Mouse (Mus musculus): Measurements from ENCODE around the gene Gm16181. TPM values are rescaled to one million over a fixed set of nuclear protein-coding genes. Genes with fewer than 3 reads are reported as not detected.

Gene Gm16181
- polyA plus RNA-seq, 1 experiment from 2014 or later = 0.23 TPM

DNA sequence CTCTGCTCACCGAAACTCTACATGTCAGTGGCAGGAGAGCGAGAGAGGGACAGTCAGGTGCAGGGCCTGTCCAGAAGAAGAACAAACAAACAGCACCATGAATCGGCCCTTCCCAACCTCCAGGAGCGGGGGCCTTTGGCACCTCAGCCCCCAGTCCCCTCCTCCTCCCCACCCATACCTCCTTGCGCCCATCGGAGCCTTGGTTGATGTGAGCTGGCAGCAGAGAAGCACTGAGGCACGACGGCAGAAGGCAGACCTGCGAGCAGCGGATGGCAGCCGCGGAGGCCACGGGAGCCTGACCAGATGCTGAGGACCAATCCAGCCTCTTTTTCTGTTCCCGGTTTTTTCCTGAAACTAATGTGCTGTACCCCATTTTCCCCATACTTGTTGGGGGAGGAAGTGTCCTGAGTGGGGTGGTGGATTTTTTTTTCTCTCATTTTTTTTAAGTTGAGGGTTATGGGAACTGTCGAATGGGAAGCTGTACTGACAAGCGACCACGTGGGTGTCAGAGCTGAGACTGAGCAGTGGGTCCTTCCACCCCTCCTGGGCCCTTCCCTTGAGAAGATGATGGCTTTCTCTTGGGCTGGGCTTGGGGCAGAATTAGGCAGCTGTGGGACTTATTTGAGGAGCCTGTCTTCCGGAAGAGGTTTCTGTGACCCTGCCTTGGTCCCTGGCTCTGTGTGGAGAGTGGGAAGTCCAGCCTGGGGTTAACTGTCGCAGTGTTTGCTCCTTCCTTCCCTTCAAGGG lies 29.0 kb downstream of the Gm16181 start:
- no peak for ATAC-seq
- Histone ChIP-seq H3K27me3 (replicated peaks; ENCODE audit: control insufficient read depth, insufficient read depth, low read length) (no peaks in the 10 kb centered on the region), H3K9ac (ENCODE audit: low read depth, low read length) (no peak overlapping the region), H3K9me3 (ENCODE audit: control insufficient read depth) (no peaks in the 10 kb centered on the region), H3K27ac (ENCODE audit: low read depth, low read length) (0 out of 2 replicates have a peak overlapping the region, but pooled peaks have one; percentile 28), H3K4me2 (replicated peaks; ENCODE audit: low read depth) (no peak overlapping the region), H3K4me3 (ENCODE audit: low read depth, low read length) (no peak overlapping the region), H3K4me1 (replicated peaks; ENCODE audit: control insufficient read depth, insufficient read depth, low read length) (no peaks in the 10 kb centered on the region), H3K36me3 (ENCODE audit: control insufficient read depth, insufficient read depth) (peaks cover 87% of the 10 kb centered on the region)
- 86% methylated on average over 19 of the region's 19 CpGs for WGBS
- TF ChIP-seq CTCF (IDR thresholded peaks at IDR 0.05; ENCODE audit: low read depth) = no peak

DNA sequence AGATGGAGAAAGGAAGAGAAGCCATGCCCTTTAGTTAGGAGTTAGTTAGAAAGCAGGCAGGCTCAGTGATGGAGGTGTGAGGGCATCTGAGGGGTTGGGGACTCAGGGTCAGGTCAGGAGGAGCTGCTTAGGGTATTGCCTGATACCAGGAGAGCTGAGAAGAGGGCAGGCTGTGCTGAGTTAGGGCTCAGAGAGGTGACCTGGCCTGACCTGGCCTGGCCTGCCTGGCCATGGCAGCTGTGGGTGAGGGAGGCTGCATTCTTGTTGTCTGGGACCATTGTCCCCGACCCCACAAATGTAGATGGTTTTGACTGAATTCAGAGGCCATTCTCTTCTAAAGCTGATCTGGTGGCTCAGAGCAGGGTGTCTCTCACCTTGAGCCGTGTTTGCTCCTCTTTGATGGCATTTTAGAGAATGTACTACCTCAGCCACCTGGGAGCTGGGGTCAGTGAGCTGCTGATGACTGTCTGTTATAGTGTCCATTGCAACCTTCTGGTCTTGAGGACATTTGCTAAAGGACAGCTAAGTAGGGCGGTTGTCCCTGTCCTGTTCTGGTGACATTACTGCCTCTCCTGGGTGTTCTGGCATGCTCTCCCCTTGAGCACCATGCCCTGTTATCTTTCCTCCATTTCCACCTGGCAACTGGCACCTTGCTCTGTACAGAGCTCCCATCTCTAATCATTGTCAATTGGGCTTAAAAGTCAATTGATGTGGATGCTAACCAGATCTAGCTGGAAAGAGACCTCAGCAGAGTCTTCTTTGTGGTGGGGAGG lies 29.9 kb downstream of the Gm16181 start:
- H3K36me3 ChIP-seq (ENCODE audit: control insufficient read depth, insufficient read depth) = peaks cover 83% of the 10 kb centered on the region
- H3K9me3 ChIP-seq (ENCODE audit: control insufficient read depth) = no peaks in the 10 kb centered on the region
- no peak for TF ChIP-seq CTCF (IDR thresholded peaks at IDR 0.05; ENCODE audit: low read depth)
- H3K9ac ChIP-seq (ENCODE audit: low read depth, low read length) = no peak overlapping the region
- no peak for ATAC-seq
- H3K4me2 ChIP-seq (replicated peaks; ENCODE audit: low read depth) = no peak overlapping the region
- no peak overlapping the region for H3K4me3 ChIP-seq (ENCODE audit: low read depth, low read length)
- H3K4me1 ChIP-seq (replicated peaks; ENCODE audit: control insufficient read depth, insufficient read depth, low read length) = no peaks in the 10 kb centered on the region
- H3K27ac ChIP-seq (ENCODE audit: low read depth, low read length) = no peak overlapping the region
- no peaks in the 10 kb centered on the region for H3K27me3 ChIP-seq (replicated peaks; ENCODE audit: control insufficient read depth, insufficient read depth, low read length)
- 85% methylated on average over 3 of the region's 3 CpGs for WGBS

DNA sequence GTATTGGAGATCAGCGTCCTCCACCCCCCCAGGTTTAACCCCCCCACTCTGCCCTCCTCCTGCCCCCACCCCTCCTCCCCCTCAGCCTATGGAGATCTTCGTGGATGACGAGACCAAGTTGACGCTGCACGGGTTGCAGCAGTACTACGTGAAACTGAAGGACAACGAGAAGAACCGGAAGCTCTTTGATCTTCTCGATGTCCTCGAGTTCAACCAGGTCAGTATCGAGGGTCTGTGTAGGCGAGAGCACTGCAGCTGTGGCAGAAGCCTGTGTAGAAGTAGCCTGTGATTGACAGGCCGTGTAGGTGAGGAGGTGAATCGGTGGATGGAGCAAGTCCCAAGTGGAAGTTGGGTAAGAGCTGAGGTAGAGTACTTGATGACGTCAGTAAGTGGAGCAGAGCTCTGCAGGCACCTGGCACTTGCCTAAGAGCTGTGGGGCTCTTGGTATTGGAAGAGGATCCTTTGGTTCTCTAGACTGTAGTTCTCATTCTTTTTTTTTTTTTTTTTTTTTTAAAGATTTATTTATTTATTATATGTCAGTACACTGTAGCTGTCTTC lies 30.6 kb downstream of the Gm16181 start:
- no peak for ATAC-seq
- peaks cover 76% of the 10 kb centered on the region for H3K36me3 ChIP-seq (ENCODE audit: control insufficient read depth, insufficient read depth)
- H3K27me3 ChIP-seq (replicated peaks; ENCODE audit: control insufficient read depth, insufficient read depth, low read length) = no peaks in the 10 kb centered on the region
- no peak overlapping the region for H3K4me2 ChIP-seq (replicated peaks; ENCODE audit: low read depth)
- no peak overlapping the region for H3K27ac ChIP-seq (ENCODE audit: low read depth, low read length)
- WGBS = 80% methylated on average over 15 of the region's 15 CpGs
- no peaks in the 10 kb centered on the region for H3K4me1 ChIP-seq (replicated peaks; ENCODE audit: control insufficient read depth, insufficient read depth, low read length)
- H3K9ac ChIP-seq (ENCODE audit: low read depth, low read length) = no peak overlapping the region
- H3K4me3 ChIP-seq (ENCODE audit: low read depth, low read length) = no peak overlapping the region
- no peak for TF ChIP-seq CTCF (IDR thresholded peaks at IDR 0.05; ENCODE audit: low read depth)
- H3K9me3 ChIP-seq (ENCODE audit: control insufficient read depth) = no peaks in the 10 kb centered on the region

DNA sequence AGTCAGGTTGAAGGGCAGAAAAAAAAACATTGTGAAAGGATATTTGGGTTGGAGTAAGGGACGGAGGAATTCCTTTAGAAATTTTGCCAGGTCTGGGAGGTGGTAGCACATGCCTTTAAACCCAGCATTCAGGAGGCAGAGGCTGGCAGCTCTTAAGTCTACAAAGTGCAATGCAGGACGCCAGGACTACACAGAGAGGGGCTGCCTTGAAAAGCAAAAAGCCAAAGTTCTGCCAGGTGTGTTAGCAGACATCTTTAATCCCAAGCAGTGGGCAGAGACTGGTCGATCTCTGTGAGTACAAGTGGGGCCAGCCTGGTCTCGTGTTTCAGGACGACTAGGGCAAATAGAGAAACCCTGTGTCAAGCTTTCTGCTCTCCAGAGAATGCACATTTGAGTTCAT lies 31.3 kb downstream of the Gm16181 start:
- Histone ChIP-seq H3K9me3 (ENCODE audit: control insufficient read depth) (no peaks in the 10 kb centered on the region), H3K36me3 (ENCODE audit: control insufficient read depth, insufficient read depth) (peaks cover 68% of the 10 kb centered on the region), H3K4me2 (replicated peaks; ENCODE audit: low read depth) (no peak overlapping the region), H3K4me1 (replicated peaks; ENCODE audit: control insufficient read depth, insufficient read depth, low read length) (no peaks in the 10 kb centered on the region), H3K4me3 (ENCODE audit: low read depth, low read length) (no peak overlapping the region), H3K9ac (ENCODE audit: low read depth, low read length) (no peak overlapping the region), H3K27ac (ENCODE audit: low read depth, low read length) (no peak overlapping the region), H3K27me3 (replicated peaks; ENCODE audit: control insufficient read depth, insufficient read depth, low read length) (no peaks in the 10 kb centered on the region)
- ATAC-seq = no peak
- WGBS = 78% methylated on average over 5 of the region's 5 CpGs
- TF ChIP-seq CTCF (IDR thresholded peaks at IDR 0.05; ENCODE audit: low read depth) = no peak

DNA sequence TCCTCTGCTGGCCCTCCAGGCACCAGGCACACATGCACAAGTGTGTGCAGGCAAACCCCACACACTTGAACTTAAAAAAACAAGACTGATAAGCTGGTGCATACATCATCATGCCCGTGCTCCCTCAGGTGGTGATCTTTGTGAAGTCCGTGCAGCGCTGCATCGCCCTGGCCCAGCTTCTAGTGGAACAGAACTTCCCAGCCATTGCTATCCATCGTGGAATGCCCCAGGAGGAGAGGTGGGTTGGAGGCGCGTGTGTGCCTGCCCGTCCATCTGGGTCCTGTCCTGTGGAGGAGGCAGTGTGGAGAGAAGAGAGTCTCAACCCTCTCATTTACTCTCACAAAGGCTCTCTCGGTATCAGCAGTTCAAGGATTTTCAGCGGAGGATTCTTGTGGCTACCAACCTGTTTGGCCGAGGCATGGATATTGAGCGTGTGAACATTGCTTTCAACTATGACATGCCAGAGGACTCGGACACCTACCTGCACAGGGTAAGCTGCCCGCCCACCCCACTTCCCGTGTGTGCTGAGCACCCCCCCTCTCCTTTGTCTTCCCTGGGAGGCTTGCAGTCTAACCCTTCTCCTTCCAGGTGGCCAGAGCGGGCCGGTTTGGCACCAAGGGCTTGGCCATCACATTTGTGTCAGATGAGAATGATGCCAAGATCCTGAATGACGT lies 32.1 kb downstream of the Gm16181 start:
- 80% methylated on average over 18 of the region's 18 CpGs for WGBS
- TF ChIP-seq CTCF (IDR thresholded peaks at IDR 0.05; ENCODE audit: low read depth) = no peak

More for the DNA sequence above, 32.1 kb downstream of the Gm16181 start:
- ATAC-seq = no peak
- Histone ChIP-seq H3K4me2 (replicated peaks; ENCODE audit: low read depth) (no peak overlapping the region), H3K27me3 (replicated peaks; ENCODE audit: control insufficient read depth, insufficient read depth, low read length) (no peaks in the 10 kb centered on the region), H3K4me1 (replicated peaks; ENCODE audit: control insufficient read depth, insufficient read depth, low read length) (no peaks in the 10 kb centered on the region), H3K27ac (ENCODE audit: low read depth, low read length) (no peak overlapping the region), H3K9ac (ENCODE audit: low read depth, low read length) (no peak overlapping the region), H3K9me3 (ENCODE audit: control insufficient read depth) (no peaks in the 10 kb centered on the region), H3K36me3 (ENCODE audit: control insufficient read depth, insufficient read depth) (peaks cover 61% of the 10 kb centered on the region), H3K4me3 (ENCODE audit: low read depth, low read length) (no peak overlapping the region)
